Comparison of ENCODE assay signal across 16 mouse cellular contexts in genomic region chr10:92928256-92928655, GRCm38 (mm10).
DNase-seq lines count a peak whose midpoint lies in the region; ATAC-seq and TF ChIP-seq lines count a peak whose summit lies in the region.
"Had no signal": no experiment of that assay in that cellular context is flagged by ENCODE, and none has a peak within 500 bp of the region (broad histone marks: within the 10 kb centered on the region; RNA-seq: fewer than 3 reads in every experiment).

No protein-coding gene starts in this region.

- intact Hi-C loops in heart, adult 2 months (cut with DNase I), result no loop called here

- TF ChIP-seq CTCF in heart, adult 2 months (IDR thresholded peaks at IDR 0.05), result no peak
- no peak for TF ChIP-seq CTCF in lung, embryonic 14.5 days (IDR thresholded peaks at IDR 0.05; ENCODE audit: low read depth)

- H3K9ac ChIP-seq in heart, adult 2 months (ENCODE audit: low read depth, low read length), result no peak overlapping the region
- no peak overlapping the region for H3K9ac ChIP-seq in lung, embryonic 14.5 days
- no peak overlapping the region for H3K9ac ChIP-seq in midbrain, embryonic 14.5 days (replicated peaks; ENCODE audit: low read length)
- H3K9ac ChIP-seq: embryonic facial prominence, embryonic 15.5 days; forebrain, embryonic 15.5 days; heart, embryonic 15.5 days had no signal

- no peaks in the 10 kb centered on the region for H3K9me3 ChIP-seq in lung, embryonic 14.5 days (ENCODE audit: low read depth, low read length)
- no peaks in the 10 kb centered on the region for H3K9me3 ChIP-seq in midbrain, embryonic 10.5 days (replicated peaks)
- no peaks in the 10 kb centered on the region for H3K9me3 ChIP-seq in midbrain, embryonic 14.5 days (ENCODE audit: control insufficient read depth, low read length)
- H3K9me3 ChIP-seq: embryonic facial prominence, embryonic 15.5 days; forebrain, embryonic 15.5 days; heart, embryonic 15.5 days had no signal

- no peak overlapping the region for H3K4me2 ChIP-seq in lung, embryonic 14.5 days
- no peak overlapping the region for H3K4me2 ChIP-seq in midbrain, embryonic 14.5 days (ENCODE audit: low read length)
- H3K4me2 ChIP-seq: embryonic facial prominence, embryonic 15.5 days; forebrain, embryonic 15.5 days; heart, embryonic 15.5 days had no signal

- no peaks in the 10 kb centered on the region for H3K27me3 ChIP-seq in heart, adult 2 months (ENCODE audit: control insufficient read depth, insufficient read depth, low read length)
- no peaks in the 10 kb centered on the region for H3K27me3 ChIP-seq in lung, embryonic 14.5 days (ENCODE audit: insufficient read depth, low read length)
- no peaks in the 10 kb centered on the region for H3K27me3 ChIP-seq in midbrain, embryonic 10.5 days (ENCODE audit: low read depth, poor library complexity, severe bottlenecking)
- no peaks in the 10 kb centered on the region for H3K27me3 ChIP-seq in midbrain, embryonic 14.5 days (ENCODE audit: control insufficient read depth, insufficient read depth, low read length)
- H3K27me3 ChIP-seq: embryonic facial prominence, embryonic 15.5 days; forebrain, embryonic 15.5 days; heart, embryonic 15.5 days had no signal

- no peaks in the 10 kb centered on the region for H3K4me1 ChIP-seq in heart, adult 2 months (ENCODE audit: control insufficient read depth, insufficient read depth, low read length)
- H3K4me1 ChIP-seq in lung, embryonic 14.5 days (ENCODE audit: insufficient read depth), result no peaks in the 10 kb centered on the region
- no peaks in the 10 kb centered on the region for H3K4me1 ChIP-seq in midbrain, embryonic 10.5 days
- H3K4me1 ChIP-seq in midbrain, embryonic 14.5 days (ENCODE audit: control insufficient read depth, insufficient read depth, low read length), result no peaks in the 10 kb centered on the region
- H3K4me1 ChIP-seq: embryonic facial prominence, embryonic 15.5 days; forebrain, embryonic 15.5 days; heart, embryonic 15.5 days had no signal

- no peak overlapping the region for H3K4me3 ChIP-seq in heart, adult 2 months
- H3K4me3 ChIP-seq in lung, embryonic 14.5 days (ENCODE audit: low read depth, low read length), result no peak overlapping the region
- no peak overlapping the region for H3K4me3 ChIP-seq in midbrain, embryonic 10.5 days
- H3K4me3 ChIP-seq in midbrain, embryonic 14.5 days (replicated peaks; ENCODE audit: low read depth, low read length), result no peak overlapping the region
- H3K4me3 ChIP-seq: embryonic facial prominence, embryonic 15.5 days; forebrain, embryonic 15.5 days; heart, embryonic 15.5 days had no signal

- H3K27ac ChIP-seq in heart, adult 2 months, result no peak overlapping the region
- H3K27ac ChIP-seq in lung, embryonic 14.5 days (ENCODE audit: low read depth), result no peak overlapping the region
- no peak overlapping the region for H3K27ac ChIP-seq in midbrain, embryonic 10.5 days (replicated peaks)
- H3K27ac ChIP-seq in midbrain, embryonic 14.5 days (replicated peaks; ENCODE audit: low read depth, low read length), result no peak overlapping the region
- H3K27ac ChIP-seq: embryonic facial prominence, embryonic 15.5 days; forebrain, embryonic 15.5 days; heart, embryonic 15.5 days had no signal

- no peak for TF ChIP-seq EP300 in heart, adult 2 months (IDR thresholded peaks at IDR 0.05; ENCODE audit: insufficient read depth, low read depth, low read length)

- peak; percentile 83 for DNase-seq in heart, adult 11 months
- DNase-seq in heart, adult 2 months, result no peak
- peak; percentile 17 for DNase-seq in lung, embryonic 14.5 days
- no peak for DNase-seq in lung, adult 18-20 months
- peak; percentile 33 for DNase-seq in Muller cell, postnatal 12 days (ENCODE audit: inconsistent ontology term)
- DNase-seq in adrenal gland, postnatal 25 days, result peak; percentile 78
- no peak for DNase-seq in midbrain, embryonic 10.5 days (ENCODE audit: low spot score)
- DNase-seq in midbrain, embryonic 14.5 days, result no peak
- DNase-seq: cerebellum, adult 11 months; gastrocnemius, postnatal 14 days; lung, adult 2 months had no signal

- H3K79me2 ChIP-seq in heart, adult 2 months (replicated peaks; ENCODE audit: control insufficient read depth, insufficient read depth, low read length), result no peaks in the 10 kb centered on the region

- no peak for TF ChIP-seq POLR2A in heart, adult 2 months (IDR thresholded peaks at IDR 0.05; ENCODE audit: insufficient read depth, low read depth, low read length)

- no peak for ATAC-seq in lung, embryonic 14.5 days (ENCODE audit: insufficient read depth)
- ATAC-seq in midbrain, embryonic 14.5 days (ENCODE audit: low FRiP score, low TSS enrichment), result no peak
- ATAC-seq: CD4-positive, CD25-positive, alpha-beta regulatory T cell, adult 4 months; forebrain, embryonic 15.5 days; hindbrain, embryonic 16.5 days had no signal

- no peaks in the 10 kb centered on the region for H3K36me3 ChIP-seq in heart, adult 2 months (ENCODE audit: control insufficient read depth, insufficient read depth, low read length)
- no peaks in the 10 kb centered on the region for H3K36me3 ChIP-seq in lung, embryonic 14.5 days (ENCODE audit: insufficient read depth)
- no peaks in the 10 kb centered on the region for H3K36me3 ChIP-seq in midbrain, embryonic 10.5 days
- no peaks in the 10 kb centered on the region for H3K36me3 ChIP-seq in midbrain, embryonic 14.5 days (ENCODE audit: control insufficient read depth, insufficient read depth, low read length)
- H3K36me3 ChIP-seq: embryonic facial prominence, embryonic 15.5 days; forebrain, embryonic 15.5 days; heart, embryonic 15.5 days had no signal

- WGBS in heart, adult 2 months, result 72% methylated on average over 3 of the region's 3 CpGs
- 76% methylated on average over 3 of the region's 3 CpGs for WGBS in lung, embryonic 14.5 days
- WGBS in midbrain, embryonic 10.5 days, result 91% methylated on average over 3 of the region's 3 CpGs
- 93% methylated on average over 3 of the region's 3 CpGs for WGBS in midbrain, embryonic 14.5 days

Comparison
In these comparisons a context has a peak if more than half of its experiments do, and no peak if none do; other contexts are left out.
1. DNase-seq: peak in heart, adult 11 months (single experiment), lung, embryonic 14.5 days (single experiment), Muller cell, postnatal 12 days (single experiment) and adrenal gland, postnatal 25 days (single experiment); none in heart, adult 2 months (0 of 2), lung, adult 18-20 months (0 of 2), midbrain, embryonic 10.5 days (single experiment) and midbrain, embryonic 14.5 days (single experiment).